12 mouse cellular contexts compared by ENCODE assay signal in genomic region chr4:32243458-32243857, GRCm38 (mm10). TPM values are rescaled to one million over a fixed set of nuclear protein-coding genes. Genes with fewer than 3 reads are reported as not detected.
A peak's percentile ranks its signal among the peaks of the same experiment; 100 is the strongest.
DNase-seq lines count a peak whose midpoint lies in the region; ATAC-seq and TF ChIP-seq lines count a peak whose summit lies in the region.
"Had no signal": no experiment of that assay in that cellular context is flagged by ENCODE, and none has a peak within 500 bp of the region (broad histone marks: within the 10 kb centered on the region; RNA-seq: fewer than 3 reads in every experiment).

No protein-coding gene starts in this region.

- no peak for DNase-seq in forebrain, postnatal 0 days
- DNase-seq in urinary bladder, postnatal 36 days (ENCODE audit: low spot score in 2 of 2) = no peak
- DNase-seq in urinary bladder, postnatal 4 days (ENCODE audit: low spot score in 2 of 2) = no peak
- DNase-seq: thymus, postnatal 4 days had no signal

- peak overlapping the region; percentile 27 for H3K4me2 ChIP-seq in midbrain, embryonic 13.5 days (replicated peaks)
- H3K4me2 ChIP-seq in midbrain, embryonic 16.5 days (ENCODE audit: low read length) = no peak overlapping the region
- H3K4me2 ChIP-seq in forebrain, postnatal 0 days (ENCODE audit: low read depth) = peak overlapping the region; percentile 77
- H3K4me2 ChIP-seq in lung, embryonic 16.5 days (ENCODE audit: low read depth, low read length) = peak overlapping the region; percentile 30
- H3K4me2 ChIP-seq: kidney, embryonic 15.5 days; limb, embryonic 12.5 days had no signal

- H3K9ac ChIP-seq in midbrain, embryonic 13.5 days (replicated peaks) = no peak overlapping the region; the same call in 1 of the 2 replicates
- H3K9ac ChIP-seq in midbrain, embryonic 16.5 days (ENCODE audit: low read depth, low read length) = no peak overlapping the region
- no peak overlapping the region for H3K9ac ChIP-seq in forebrain, postnatal 0 days
- peak overlapping the region; percentile 52 for H3K9ac ChIP-seq in lung, embryonic 16.5 days (ENCODE audit: low read length)
- H3K9ac ChIP-seq: kidney, embryonic 15.5 days; limb, embryonic 12.5 days had no signal

- peaks cover 72% of the 10 kb centered on the region for H3K4me1 ChIP-seq in midbrain, embryonic 13.5 days (replicated peaks)
- H3K4me1 ChIP-seq in midbrain, embryonic 16.5 days (ENCODE audit: control insufficient read depth, insufficient read depth, low read length) = peaks cover 41% of the 10 kb centered on the region
- H3K4me1 ChIP-seq in forebrain, postnatal 0 days (ENCODE audit: insufficient read depth) = peaks cover 29% of the 10 kb centered on the region
- peaks cover 57% of the 10 kb centered on the region for H3K4me1 ChIP-seq in lung, embryonic 16.5 days (replicated peaks; ENCODE audit: control insufficient read depth, insufficient read depth, low read length)

- H3K4me3 ChIP-seq in midbrain, embryonic 13.5 days (replicated peaks) = no peak overlapping the region
- H3K4me3 ChIP-seq in midbrain, embryonic 16.5 days (ENCODE audit: low read depth, low read length) = no peak overlapping the region
- no peak overlapping the region for H3K4me3 ChIP-seq in forebrain, postnatal 0 days (ENCODE audit: low read depth, low read length)
- no peak overlapping the region for H3K4me3 ChIP-seq in lung, embryonic 16.5 days (ENCODE audit: low read length)
- H3K4me3 ChIP-seq: kidney, embryonic 15.5 days; limb, embryonic 12.5 days; myocyte had no signal

- WGBS in midbrain, embryonic 13.5 days = 49% methylated on average over 10 of the region's 10 CpGs
- 54% methylated on average over 10 of the region's 10 CpGs for WGBS in midbrain, embryonic 16.5 days
- WGBS in forebrain, postnatal 0 days = 44% methylated on average over 10 of the region's 10 CpGs
- 16% methylated on average over 10 of the region's 10 CpGs for WGBS in lung, embryonic 16.5 days

- no peaks in the 10 kb centered on the region for H3K9me3 ChIP-seq in midbrain, embryonic 13.5 days
- no peaks in the 10 kb centered on the region for H3K9me3 ChIP-seq in midbrain, embryonic 16.5 days (replicated peaks; ENCODE audit: control insufficient read depth, low read length, poor library complexity, severe bottlenecking)
- no peaks in the 10 kb centered on the region for H3K9me3 ChIP-seq in forebrain, postnatal 0 days (ENCODE audit: low read length)
- H3K9me3 ChIP-seq in lung, embryonic 16.5 days (ENCODE audit: control insufficient read depth, low read length) = no peaks in the 10 kb centered on the region
- H3K9me3 ChIP-seq: kidney, embryonic 15.5 days; limb, embryonic 12.5 days had no signal

- no peak for TF ChIP-seq CTCF in forebrain, postnatal 0 days (IDR thresholded peaks at IDR 0.05; ENCODE audit: low read depth)

- H3K36me3 ChIP-seq in midbrain, embryonic 13.5 days = no peaks in the 10 kb centered on the region
- no peaks in the 10 kb centered on the region for H3K36me3 ChIP-seq in midbrain, embryonic 16.5 days (ENCODE audit: control insufficient read depth, insufficient read depth, low read length)
- H3K36me3 ChIP-seq in forebrain, postnatal 0 days (ENCODE audit: insufficient read depth) = no peaks in the 10 kb centered on the region
- H3K36me3 ChIP-seq in lung, embryonic 16.5 days (ENCODE audit: control insufficient read depth, insufficient read depth, low read length) = no peaks in the 10 kb centered on the region
- H3K36me3 ChIP-seq: G1E; kidney, embryonic 15.5 days had no signal

- ATAC-seq in midbrain, embryonic 13.5 days = no peak
- no peak for ATAC-seq in midbrain, embryonic 16.5 days
- ATAC-seq in forebrain, postnatal 0 days = no peak
- ATAC-seq in lung, embryonic 16.5 days (ENCODE audit: low read depth) = no peak
- no peak for ATAC-seq in activated CD4-positive, CD25-positive, alpha-beta regulatory T cell, adult 4 months

- H3K27me3 ChIP-seq in midbrain, embryonic 13.5 days = no peaks in the 10 kb centered on the region
- H3K27me3 ChIP-seq in midbrain, embryonic 16.5 days (ENCODE audit: control insufficient read depth, insufficient read depth, low read depth, low read length) = no peaks in the 10 kb centered on the region
- no peaks in the 10 kb centered on the region for H3K27me3 ChIP-seq in forebrain, postnatal 0 days (ENCODE audit: insufficient read depth, low read length)
- H3K27me3 ChIP-seq in lung, embryonic 16.5 days (ENCODE audit: control insufficient read depth, insufficient read depth, low read depth, low read length) = no peaks in the 10 kb centered on the region
- H3K27me3 ChIP-seq: limb, embryonic 12.5 days had no signal

- no peak overlapping the region for H3K27ac ChIP-seq in midbrain, embryonic 13.5 days
- no peak overlapping the region for H3K27ac ChIP-seq in midbrain, embryonic 16.5 days (ENCODE audit: low read length)
- no peak overlapping the region for H3K27ac ChIP-seq in forebrain, postnatal 0 days (ENCODE audit: low read depth, low read length)
- H3K27ac ChIP-seq in lung, embryonic 16.5 days (ENCODE audit: low read length) = peak overlapping the region; percentile 69
- H3K27ac ChIP-seq: kidney, embryonic 15.5 days; limb, embryonic 12.5 days had no signal

RNA-seq across cellular contexts. Expression of gene Bach2, which starts 4.9 kb away (rescaled TPM):
- polyA plus RNA-seq in midbrain, embryonic 13.5 days (2015; fragmentation: Nextera tagmentation; extraction: Ambion mirVana) = 21.3 and 22.7 TPM in 2 replicates
- 18.8 and 20.8 TPM in 2 replicates for polyA plus RNA-seq in midbrain, embryonic 16.5 days (2015; fragmentation: Nextera tagmentation; extraction: Ambion mirVana)
- total RNA-seq in forebrain, postnatal 0 days (2014; rRNA removed) = 16.2 and 19.0 TPM in 2 replicates
- 9.1 and 16.0 TPM in 2 replicates for polyA plus RNA-seq in forebrain, postnatal 0 days (2015; fragmentation: Nextera tagmentation; extraction: Ambion mirVana)
- polyA plus RNA-seq in lung, embryonic 16.5 days (2015; fragmentation: Nextera tagmentation; extraction: Ambion mirVana) = 6.7 and 7.7 TPM in 2 replicates
- polyA plus RNA-seq in activated CD4-positive, CD25-positive, alpha-beta regulatory T cell, adult 4 months (2017; shearing (Covaris generic)) = 10 to 100 TPM; 11.8 to 17.2 TPM
- polyA plus RNA-seq: G1E had no signal
